Comparison of ENCODE assay signal across 28 mouse cellular contexts in the genomic region with DNA sequence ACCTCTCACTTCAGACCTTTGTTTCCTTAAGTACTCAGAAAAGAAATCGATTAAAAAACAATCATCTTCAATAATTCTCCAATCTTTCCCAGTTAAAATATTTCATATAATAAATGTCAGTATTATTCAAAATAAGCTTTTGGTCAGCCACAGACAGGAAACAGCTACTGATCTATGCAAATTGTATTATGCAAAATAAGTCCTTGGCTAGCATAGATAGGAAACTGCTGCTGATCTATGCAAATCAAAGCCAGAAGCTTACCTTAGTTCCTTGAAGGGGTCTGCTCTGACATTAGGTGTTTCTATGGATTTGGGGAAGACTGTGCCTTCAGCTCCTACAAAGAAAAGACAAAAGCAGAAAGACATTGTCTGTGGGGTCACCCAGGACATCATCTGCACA.
"Had no signal": no experiment of that assay in that cellular context is flagged by ENCODE, and none has a peak within 500 bp of the region (broad histone marks: within the 10 kb centered on the region; RNA-seq: fewer than 3 reads in every experiment).

No protein-coding gene starts in this region.

- H3K4me2 ChIP-seq: embryonic facial prominence, embryonic 12.5 days; embryonic facial prominence, embryonic 13.5 days; embryonic facial prominence, embryonic 15.5 days; forebrain, embryonic 12.5 days; forebrain, embryonic 13.5 days; forebrain, embryonic 15.5 days had no signal

- H3K36me3 ChIP-seq: embryonic facial prominence, embryonic 10.5 days; embryonic facial prominence, embryonic 12.5 days; embryonic facial prominence, embryonic 13.5 days; embryonic facial prominence, embryonic 15.5 days; forebrain, embryonic 10.5 days; forebrain, embryonic 12.5 days; forebrain, embryonic 15.5 days had no signal

- ATAC-seq: forebrain, embryonic 13.5 days; forebrain, embryonic 14.5 days; forebrain, embryonic 15.5 days; forebrain, embryonic 16.5 days; forebrain, postnatal 0 days had no signal

- H3K4me3 ChIP-seq: embryonic facial prominence, embryonic 10.5 days; embryonic facial prominence, embryonic 12.5 days; embryonic facial prominence, embryonic 13.5 days; embryonic facial prominence, embryonic 15.5 days; erythroblast, embryonic 14.5 days; forebrain, embryonic 10.5 days; forebrain, embryonic 12.5 days; forebrain, embryonic 13.5 days; forebrain, embryonic 15.5 days; gastrocnemius, adult 2 months; heart, adult 2 months had no signal

- H3K9me3 ChIP-seq: embryonic facial prominence, embryonic 10.5 days; embryonic facial prominence, embryonic 12.5 days; embryonic facial prominence, embryonic 13.5 days; embryonic facial prominence, embryonic 15.5 days; forebrain, embryonic 10.5 days; forebrain, embryonic 12.5 days; forebrain, embryonic 13.5 days; forebrain, embryonic 15.5 days had no signal

- H3K27me3 ChIP-seq: embryonic facial prominence, embryonic 12.5 days; embryonic facial prominence, embryonic 13.5 days; embryonic facial prominence, embryonic 15.5 days; forebrain, embryonic 12.5 days; forebrain, embryonic 13.5 days; forebrain, embryonic 15.5 days had no signal

- H3K9ac ChIP-seq: embryonic facial prominence, embryonic 12.5 days; embryonic facial prominence, embryonic 13.5 days; embryonic facial prominence, embryonic 15.5 days; forebrain, embryonic 12.5 days; forebrain, embryonic 13.5 days; forebrain, embryonic 15.5 days; forebrain, postnatal 0 days had no signal

- DNase-seq: cerebellum, adult 8-10 months; cerebellum, adult 9-10 months; cerebellum, adult 9-11 months; cerebellum, postnatal 10 days; cerebellum, postnatal 14 days; cerebellum, postnatal 25 days; cerebellum, postnatal 36 days; embryo, embryonic 11 days; forebrain, postnatal 0 days; gastrocnemius, adult 2 months; gastrocnemius, postnatal 10 days; gastrocnemius, postnatal 14 days; gastrocnemius, postnatal 25 days; gastrocnemius, postnatal 36 days; heart, adult 11 months; heart, adult 18-20 months; heart, adult 2 months had no signal

- H3K27ac ChIP-seq: embryonic facial prominence, embryonic 10.5 days; embryonic facial prominence, embryonic 12.5 days; embryonic facial prominence, embryonic 13.5 days; embryonic facial prominence, embryonic 15.5 days; forebrain, embryonic 10.5 days; forebrain, embryonic 12.5 days; forebrain, embryonic 13.5 days; forebrain, embryonic 15.5 days; gastrocnemius, adult 2 months; heart, adult 2 months had no signal

- H3K4me1 ChIP-seq: embryonic facial prominence, embryonic 10.5 days; embryonic facial prominence, embryonic 12.5 days; embryonic facial prominence, embryonic 13.5 days; embryonic facial prominence, embryonic 15.5 days; forebrain, embryonic 10.5 days; forebrain, embryonic 12.5 days; forebrain, embryonic 13.5 days; forebrain, embryonic 15.5 days had no signal
